Mouse (Mus musculus) heart, postnatal 0 days (tissue): ENCODE results near the gene Cd55. TPM values are rescaled to one million over a fixed set of nuclear protein-coding genes. Genes with fewer than 3 reads are reported as not detected.
A peak's percentile ranks its signal among the peaks of the same experiment; 100 is the strongest.
"Not testable (repeated sequence)": the region's sequence is repeated elsewhere in the genome, so short reads cannot be mapped to it uniquely, and the experiment has no call there.

Source experiments
- ATAC-seq: fragments of 200-750 bp; cut with Nextera tagmentation; 2 replicates; pipeline ENCODE4 v1.8.0; 2017; ENCODE audit warnings: low read depth, moderate number of reproducible peaks, moderate library complexity; ENCODE audit not compliant: insufficient read depth
- DNase-seq: peaks from one replicate; pipeline ENCODE4 v3.0.0-alpha.2; 2016; ENCODE audit warnings: low spot score
- H3K27ac ChIP-seq: fragments of 300-500 bp; sonication (generic); 2 replicates; pipeline ENCODE4 v1.5.1; 2014; ENCODE audit warnings: low read depth, mild to moderate bottlenecking
- H3K27me3 ChIP-seq: fragments of 300-500 bp; sonication (generic); 2 replicates; pipeline ENCODE4 v1.6.1; 2014; ENCODE audit warnings: low read length, mixed read lengths; ENCODE audit not compliant: control insufficient read depth, insufficient read depth
- H3K36me3 ChIP-seq: fragments of 300-500 bp; sonication (generic); replicated peaks from 2 replicates; pipeline ENCODE4 v1.6.1; 2014; ENCODE audit warnings: low read length, mixed read lengths; ENCODE audit not compliant: control insufficient read depth, insufficient read depth
- H3K4me1 ChIP-seq: fragments of 300-500 bp; sonication (generic); 2 replicates; pipeline ENCODE4 v1.6.1; 2014; ENCODE audit warnings: antibody characterized with exemption; ENCODE audit not compliant: control insufficient read depth, insufficient read depth
- H3K4me2 ChIP-seq: fragments of 300-500 bp; sonication (generic); 2 replicates; pipeline ENCODE4 v1.6.1; 2014; ENCODE audit warnings: low read depth, mild to moderate bottlenecking, low read length, moderate library complexity
- H3K4me3 ChIP-seq: fragments of 300-500 bp; sonication (generic); 2 replicates; pipeline ENCODE4 v1.5.1; 2014; ENCODE audit warnings: low read depth, low read length
- H3K9ac ChIP-seq: fragments of 300-500 bp; sonication (generic); replicated peaks from 2 replicates; pipeline ENCODE4 v1.6.1; 2014; ENCODE audit warnings: low read depth, low read length, mixed read lengths
- H3K9me3 ChIP-seq: fragments of 300-500 bp; sonication (generic); replicated peaks from 2 replicates; pipeline ENCODE4 v1.6.1; 2016; ENCODE audit warnings: low read length; ENCODE audit not compliant: control insufficient read depth
- CTCF ChIP-seq: IDR thresholded peaks from 2 replicates; pipeline ENCODE4 v1.5.1; 2016; ENCODE audit warnings: antibody characterized with exemption, control low read depth, low read depth
- EP300 ChIP-seq: IDR thresholded peaks from 2 replicates; pipeline ENCODE4 v1.6.1; 2016; ENCODE audit warnings: antibody characterized with exemption, low read depth
- WGBS: fragments of 180-500 bp; shearing (Covaris S2); extraction: QIAGEN DNeasy Blood & Tissue Kit; methylation state at CpG from one replicate; pipeline ENCODE4 v1.1.7; 2014; 5-methylcytosine and 5-hydroxymethylcytosine counted together
- polyA plus RNA-seq: library from polyadenylated mRNA; unstranded; fragments of >200 nt; fragmentation: Nextera tagmentation; extraction: Ambion mirVana; gene quantifications from 2 replicates; pipeline ENCODE4 v1.2.1, GENCODE M21; 2015
- total RNA-seq: library from RNA; depleted of rRNA; stranded (reverse); fragments of >200 nt; gene quantifications from 2 replicates; pipeline ENCODE4 v1.2.3, GENCODE M21; 2014; ENCODE audit warnings: low replicate concordance

Gene Cd55
- total and polyA plus RNA-seq, 2 experiments from 2014 or later: 9.0 to 13.9 TPM

- Histone ChIP-seq H3K27me3 (no peaks in the 10 kb centered on the region), H3K9me3 (no peaks in the 10 kb centered on the region), H3K4me1 (no peaks in the 10 kb centered on the region), H3K36me3 (no peaks in the 10 kb centered on the region), H3K4me2 (no peak overlapping the region), H3K9ac (no peak overlapping the region), H3K27ac (no peak overlapping the region), H3K4me3 (no peak overlapping the region)
- DNase-seq (no peak), ATAC-seq (no peak)
- WGBS: 80% methylated on average over 2 of the region's 2 CpGs
- no peak for TF ChIP-seq EP300
- no peak for TF ChIP-seq CTCF
Observed at GRCm38 (mm10) chr1:130455111-130455510, 7.4 kb downstream of the Cd55 start.

GRCm38 (mm10) chr1:130442930-130443329 is 19.6 kb downstream of the Cd55 start:
- not testable (repeated sequence) for DNase-seq, H3K9me3 ChIP-seq, H3K4me3 ChIP-seq, H3K4me1 ChIP-seq, H3K27ac ChIP-seq, ATAC-seq, H3K9ac ChIP-seq, H3K27me3 ChIP-seq, H3K36me3 ChIP-seq, H3K4me2 ChIP-seq
- 86% methylated on average over 1 of the region's 1 CpGs for WGBS

- TF ChIP-seq CTCF: no peak
- no peak overlapping the region for H3K4me2 ChIP-seq
- no peak overlapping the region for H3K9ac ChIP-seq
- no peak overlapping the region for H3K4me3 ChIP-seq
- H3K27me3 ChIP-seq: no peaks in the 10 kb centered on the region
- no peaks in the 10 kb centered on the region for H3K9me3 ChIP-seq
- no peaks in the 10 kb centered on the region for H3K4me1 ChIP-seq
- DNase-seq (no peak), ATAC-seq (no peak)
- H3K36me3 ChIP-seq: no peaks in the 10 kb centered on the region
- WGBS: 68% methylated on average over 4 of the region's 4 CpGs
- H3K27ac ChIP-seq: no peak overlapping the region
Observed at GRCm38 (mm10) chr1:130430920-130431319, 31.6 kb downstream of the Cd55 start.

GRCm38 (mm10) chr1:130428667-130429066 is 33.9 kb downstream of the Cd55 start:
- not testable (repeated sequence) for H3K9me3 ChIP-seq, H3K9ac ChIP-seq, H3K27ac ChIP-seq, H3K36me3 ChIP-seq, H3K4me2 ChIP-seq, H3K4me1 ChIP-seq, H3K27me3 ChIP-seq, DNase-seq, H3K4me3 ChIP-seq
- ATAC-seq: peak; percentile 63

- not testable (repeated sequence) for H3K9ac ChIP-seq, H3K9me3 ChIP-seq, H3K36me3 ChIP-seq, H3K27me3 ChIP-seq, H3K4me3 ChIP-seq, H3K4me1 ChIP-seq, H3K27ac ChIP-seq, ATAC-seq, DNase-seq, H3K4me2 ChIP-seq
- WGBS: 74% methylated on average over 3 of the region's 3 CpGs
Observed at GRCm38 (mm10) chr1:130427175-130427853, 35.2 kb downstream of the Cd55 start.

- DNase-seq: peak; percentile 17
- WGBS: 34% methylated on average over 18 of the region's 18 CpGs
- Histone ChIP-seq H3K9me3 (no peaks in the 10 kb centered on the region), H3K4me3 (no peak within 1 kb of the TSS), H3K9ac (no peak within 1 kb of the TSS), H3K4me2 (peak within 1 kb of the TSS; percentile 19; the same call in 1 of the 2 replicates), H3K36me3 (no peaks in the 10 kb centered on the region), H3K4me1 (no peaks in the 10 kb centered on the region), H3K27me3 (no peaks in the 10 kb centered on the region), H3K27ac (no peak within 1 kb of the TSS)
- TF ChIP-seq EP300 (no peak), CTCF (no peak)
- ATAC-seq: 0 out of 2 replicates have a peak, but pooled peaks have one; percentile 47
Observed at GRCm38 (mm10) chr1:130422664-130423111, 39.9 kb downstream of the Cd55 start, which contains the start of gene Cd55b. Cd55b (minus strand) TSS chr1:130423009.

GRCm38 (mm10) chr1:130422033-130422432 is 40.5 kb downstream of the Cd55 start:
- not testable (repeated sequence) for H3K9me3 ChIP-seq, H3K27ac ChIP-seq, ATAC-seq, H3K4me1 ChIP-seq, DNase-seq, H3K4me3 ChIP-seq, H3K4me2 ChIP-seq, H3K9ac ChIP-seq, H3K27me3 ChIP-seq, H3K36me3 ChIP-seq
- no CpG with 5 or more reads among the region's 6 CpGs for WGBS

GRCm38 (mm10) chr1:130397109-130397508 is 65.4 kb downstream of the Cd55 start:
- not testable (repeated sequence) for H3K4me2 ChIP-seq, DNase-seq, H3K27me3 ChIP-seq, H3K9me3 ChIP-seq, ATAC-seq, H3K4me1 ChIP-seq, H3K4me3 ChIP-seq, H3K36me3 ChIP-seq, H3K9ac ChIP-seq, H3K27ac ChIP-seq
